Mouse (Mus musculus) adrenal gland, postnatal 10 days (tissue): ENCODE measurements around the gene Phactr3. TPM values are rescaled to one million over a fixed set of nuclear protein-coding genes. Genes with fewer than 3 reads are reported as not detected.

Experiments used
- DNase-seq: peaks from one replicate; pipeline ENCODE4 v3.0.0; 2021; ENCODE audit warnings: mixed read lengths
- total RNA-seq, 2 experiments: library from RNA; stranded (reverse); gene quantifications; 2 replicates each; pipeline ENCODE4 v1.2.3; 2021

The Phactr3 gene
- total RNA-seq, 2 experiments from 2014 or later: 3.1 to 3.3 TPM

DNA sequence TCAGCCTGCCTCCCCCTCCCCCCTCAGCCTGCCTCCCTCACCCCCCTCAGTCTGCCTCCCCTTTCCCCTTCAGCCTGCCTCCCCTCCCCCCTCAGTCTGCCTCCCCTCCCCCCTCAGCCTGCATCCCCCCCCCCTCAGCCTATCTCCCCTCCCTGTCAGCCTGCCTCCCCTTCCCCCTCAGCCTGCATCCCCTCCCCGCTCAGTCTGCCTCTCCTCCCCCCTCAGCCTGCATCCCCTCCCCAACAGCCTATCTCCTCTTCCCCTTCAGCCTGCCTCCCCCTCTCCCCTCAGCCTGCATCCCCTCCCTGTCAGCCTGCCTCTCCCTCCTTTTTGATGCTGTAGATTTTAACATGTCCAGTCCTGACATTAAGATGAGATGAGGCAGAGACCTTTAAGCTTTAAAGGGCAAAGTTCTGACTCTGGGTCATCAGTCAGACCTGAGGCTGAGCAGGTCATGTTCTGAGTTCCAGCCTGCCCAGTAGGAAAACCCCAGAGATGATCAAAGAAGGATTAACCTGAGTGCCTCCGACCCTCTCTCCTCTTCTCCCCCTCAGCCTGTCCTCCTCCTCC lies 139.3 kb downstream of the Phactr3 start:
- DNase-seq: no peak

DNA sequence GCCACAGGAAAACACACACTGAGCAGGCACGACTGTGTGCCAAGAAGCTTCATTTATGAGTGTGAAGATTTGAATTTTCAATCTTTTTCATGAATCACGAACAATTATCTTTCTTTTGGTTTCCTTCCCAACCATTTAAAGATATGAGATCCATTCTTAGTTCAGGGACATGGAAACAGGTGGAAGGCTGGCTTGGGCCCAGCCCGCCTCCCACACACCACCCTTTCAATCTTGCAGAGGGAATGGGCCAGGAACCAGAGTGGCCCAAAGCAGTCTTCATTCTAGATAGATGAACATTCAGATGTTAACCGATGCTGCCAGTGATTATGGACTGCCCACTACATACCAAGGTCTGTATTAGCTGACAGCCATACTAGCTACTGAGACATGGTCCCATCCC lies 144.3 kb downstream of the Phactr3 start:
- DNase-seq: no peak

DNA sequence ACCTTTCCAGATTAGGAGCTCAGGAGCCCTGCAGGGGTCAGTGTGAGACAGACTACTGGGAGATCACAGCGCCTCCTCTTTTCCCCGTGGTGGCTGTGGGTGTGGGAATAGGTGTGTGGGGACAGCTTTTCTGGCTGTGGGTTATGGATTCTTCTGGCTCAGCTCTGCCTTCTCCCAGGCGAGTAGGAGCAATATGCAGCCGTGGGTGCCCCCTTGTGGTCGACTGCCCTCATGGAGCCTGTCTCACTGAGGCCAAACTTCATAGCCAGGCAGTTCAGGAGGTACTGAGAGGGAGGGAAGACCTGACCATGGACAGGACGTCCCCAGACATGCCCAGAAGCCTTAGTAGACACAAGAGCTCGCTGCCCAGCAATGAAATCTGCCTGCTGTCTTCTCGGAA lies 145.6 kb downstream of the Phactr3 start:
- peak; percentile 92 for DNase-seq

DNA sequence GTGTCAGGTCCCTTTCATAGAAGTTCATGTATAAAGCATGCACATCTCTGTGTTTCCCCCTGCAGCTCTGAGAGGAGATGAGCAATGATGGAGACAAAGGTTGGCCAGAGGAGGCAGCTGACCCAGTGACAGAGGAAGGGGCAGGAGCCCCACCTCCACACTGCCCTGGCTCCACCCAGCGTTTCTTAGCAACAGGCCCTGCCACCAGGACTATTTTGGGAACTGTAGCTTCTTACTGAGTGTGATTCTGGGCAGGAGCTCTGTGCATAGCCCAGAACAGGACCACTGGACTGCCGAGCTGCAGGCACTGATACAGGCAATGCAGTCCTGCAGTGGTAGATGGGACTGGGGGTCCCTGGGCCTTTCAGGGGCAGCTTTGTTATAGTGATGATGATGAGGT lies 146.7 kb downstream of the Phactr3 start:
- peak; percentile 8 for DNase-seq

DNA sequence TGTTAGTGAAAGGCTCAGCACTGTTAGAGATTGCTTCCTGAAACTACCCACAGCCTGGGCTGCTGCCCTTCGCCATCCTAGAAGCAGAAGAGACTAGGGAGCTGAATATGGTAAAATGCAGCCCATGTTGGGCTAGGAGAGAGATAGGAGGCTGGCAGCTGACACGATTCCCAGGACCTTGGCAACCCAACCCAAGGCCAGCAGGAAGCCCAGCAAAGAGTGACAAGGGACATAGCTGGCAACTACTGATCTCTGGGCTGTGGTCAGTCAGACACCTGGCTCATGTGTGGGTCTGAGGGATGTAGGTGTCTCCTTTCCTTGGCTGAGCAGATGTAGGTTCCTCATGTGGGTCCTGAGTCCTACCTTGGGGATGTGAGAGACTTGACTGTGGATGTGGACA lies 152.0 kb downstream of the Phactr3 start:
- DNase-seq: no peak

DNA sequence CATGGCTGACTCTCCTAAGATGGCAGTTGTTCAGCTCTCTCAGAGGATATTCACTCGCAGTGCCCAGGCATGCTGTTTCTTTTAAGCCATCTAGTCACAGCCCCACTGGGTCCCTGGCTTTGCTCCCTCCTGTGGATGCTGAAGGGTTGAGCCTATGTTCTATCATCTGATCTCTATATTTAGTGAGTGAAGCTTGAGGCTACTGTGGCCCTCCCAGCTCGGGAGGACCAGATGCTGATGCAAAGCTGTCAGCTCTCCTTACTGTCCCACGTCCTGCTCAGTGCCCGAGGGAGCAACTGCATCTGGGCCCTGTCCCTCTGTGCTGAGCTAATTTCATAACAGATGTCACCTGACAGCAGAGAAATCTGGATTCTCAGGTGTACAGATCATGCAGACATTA lies 153.6 kb downstream of the Phactr3 start:
- no peak for DNase-seq

DNA sequence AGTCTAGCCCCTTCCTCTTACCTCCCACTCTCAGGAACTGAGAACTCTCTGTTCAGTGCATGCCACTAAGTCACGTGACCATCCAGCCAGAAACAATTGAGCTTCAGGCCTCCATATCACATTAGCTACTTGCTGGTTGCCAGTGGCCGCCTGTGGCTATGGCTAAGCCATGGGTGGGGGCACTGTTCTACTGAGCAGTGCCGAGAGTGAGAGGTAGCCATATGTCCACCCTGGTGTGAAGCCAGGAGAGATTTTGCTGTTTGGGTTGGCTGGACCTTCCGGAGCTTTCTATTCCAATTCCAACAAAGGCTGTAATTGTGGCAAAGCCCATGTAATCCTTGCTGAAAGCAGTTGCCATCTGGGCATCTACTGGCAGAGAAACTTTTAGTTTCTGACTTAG lies 155.4 kb downstream of the Phactr3 start:
- DNase-seq: no peak

DNA sequence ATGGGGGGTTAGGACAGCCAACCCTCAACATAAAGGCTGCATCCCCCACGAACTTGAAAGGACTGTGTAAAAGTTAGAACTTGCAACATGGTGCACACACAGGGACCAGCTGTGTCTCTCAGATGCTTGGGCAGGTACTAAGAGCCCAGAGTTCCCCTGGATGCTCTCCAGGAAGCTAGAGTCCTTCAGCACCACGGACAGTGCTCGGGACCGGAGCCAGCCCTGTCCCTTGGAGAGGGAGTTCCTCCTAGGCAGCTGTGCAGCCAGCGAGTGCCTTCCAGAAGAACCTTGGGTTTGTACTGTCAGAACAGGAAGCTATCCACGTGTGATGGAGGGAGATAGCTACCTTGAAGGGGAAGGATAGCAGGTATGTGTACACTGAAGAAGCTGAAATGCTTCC lies 158.4 kb downstream of the Phactr3 start:
- DNase-seq: peak; percentile 88

DNA sequence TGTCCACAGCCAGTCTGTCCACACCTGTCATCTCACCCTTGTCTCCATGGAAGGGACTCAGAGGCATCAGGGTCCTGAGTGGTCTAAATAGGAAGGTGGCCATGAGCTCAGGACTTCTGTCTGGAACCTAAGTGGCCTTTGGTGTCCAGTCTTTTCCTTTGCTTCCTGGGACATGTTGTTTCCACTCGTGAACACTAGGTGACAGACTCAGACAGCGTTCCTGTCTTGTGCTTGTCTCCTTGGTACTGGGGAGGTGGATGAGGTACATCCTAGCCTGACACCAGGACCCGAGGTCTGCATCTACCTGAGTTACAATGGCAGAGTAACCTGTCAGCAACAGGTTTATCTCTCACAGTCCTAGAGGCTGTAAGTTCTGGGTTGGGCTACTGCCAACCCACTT lies 162.4 kb downstream of the Phactr3 start:
- DNase-seq: no peak

DNA sequence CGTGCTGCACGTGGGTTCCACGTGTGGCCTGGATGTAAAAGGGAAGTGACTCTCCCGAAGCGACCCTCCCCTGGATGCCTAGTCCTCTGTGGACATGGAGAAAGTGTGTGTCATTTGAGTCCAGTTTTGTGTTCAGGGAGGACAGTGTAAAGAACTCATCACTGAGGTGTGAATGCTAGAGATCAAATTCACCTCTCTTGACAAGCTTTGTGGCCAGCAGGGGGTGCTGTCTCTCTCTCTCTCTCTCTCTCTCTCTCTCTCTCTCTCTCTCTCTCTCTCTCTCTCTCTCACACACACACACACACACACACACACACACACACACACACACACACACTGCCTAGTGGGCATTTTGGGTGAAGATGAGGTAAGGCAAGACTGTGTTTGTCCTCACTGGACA lies 168.5 kb downstream of the Phactr3 start:
- peak; percentile 35 for DNase-seq

DNA sequence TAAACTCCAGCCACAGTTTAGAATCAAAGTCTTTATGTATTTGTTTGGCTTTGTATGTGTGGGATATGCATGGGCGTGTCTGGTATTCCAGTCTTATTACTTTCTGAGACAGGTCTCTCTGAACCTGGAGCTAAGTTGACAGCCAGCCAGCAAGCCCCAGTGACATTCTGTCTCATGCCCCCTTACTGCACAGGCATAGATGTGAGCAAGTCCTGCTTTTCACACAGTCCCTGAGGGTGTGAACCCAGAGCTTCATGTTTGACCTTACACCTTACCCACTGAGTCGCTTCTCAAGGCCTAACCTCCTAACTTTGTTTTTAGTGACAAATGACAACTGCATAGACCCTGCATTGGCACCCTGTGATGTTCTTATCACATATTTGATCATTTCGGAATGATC lies 169.9 kb downstream of the Phactr3 start:
- DNase-seq: no peak

DNA sequence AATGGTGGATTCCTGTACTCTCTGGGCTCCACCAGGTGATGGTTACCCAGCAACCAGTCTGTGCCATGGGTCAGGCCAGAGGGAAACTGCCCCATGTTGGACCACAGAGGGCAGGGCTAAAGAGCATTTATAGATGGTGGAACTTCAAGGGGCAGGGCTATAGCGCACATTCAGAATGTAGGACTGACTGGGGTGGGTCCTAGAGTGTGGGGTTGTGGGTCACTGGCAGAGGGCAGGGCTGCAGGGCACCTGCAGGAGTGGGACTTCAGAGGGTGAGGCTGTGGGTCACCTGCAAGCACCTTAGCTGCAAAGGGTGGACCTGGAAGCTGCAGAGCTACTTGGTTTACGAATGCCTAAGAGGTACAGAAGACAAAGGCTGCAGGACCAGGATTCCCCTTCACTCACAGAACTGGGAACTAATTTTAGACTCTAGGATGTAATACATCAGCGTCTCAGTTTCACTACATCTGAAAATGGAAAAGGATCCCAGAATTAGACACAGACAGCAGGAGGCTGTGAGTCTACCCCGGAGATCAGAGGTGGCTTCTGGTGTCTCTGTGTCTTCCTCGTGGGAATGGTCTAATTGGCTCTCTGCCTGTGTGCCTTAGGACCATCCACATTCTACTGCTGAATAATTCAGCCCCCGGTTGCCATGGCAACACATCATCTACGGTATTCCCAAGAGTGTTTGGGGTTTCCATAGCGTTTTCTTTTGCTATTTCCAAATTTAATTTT lies 184.8 kb downstream of the Phactr3 start:
- DNase-seq: no peak

DNA sequence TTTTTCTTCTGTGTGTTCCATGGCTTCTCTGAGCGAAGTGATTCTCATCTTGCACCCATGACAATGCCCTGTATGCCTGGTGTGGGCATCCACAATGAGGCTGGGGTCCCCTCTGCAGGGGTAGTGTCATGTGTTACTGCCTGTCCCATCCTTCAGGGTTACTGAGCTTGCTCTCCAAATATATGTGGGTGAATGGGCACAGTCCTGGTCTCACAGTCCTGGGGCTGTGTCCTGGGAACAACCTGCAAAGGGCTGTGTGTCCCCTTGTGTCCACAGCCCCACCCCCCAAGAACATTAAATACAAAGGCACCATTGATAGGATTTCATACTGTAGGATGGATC lies 185.4 kb downstream of the Phactr3 start:
- DNase-seq: no peak

DNA sequence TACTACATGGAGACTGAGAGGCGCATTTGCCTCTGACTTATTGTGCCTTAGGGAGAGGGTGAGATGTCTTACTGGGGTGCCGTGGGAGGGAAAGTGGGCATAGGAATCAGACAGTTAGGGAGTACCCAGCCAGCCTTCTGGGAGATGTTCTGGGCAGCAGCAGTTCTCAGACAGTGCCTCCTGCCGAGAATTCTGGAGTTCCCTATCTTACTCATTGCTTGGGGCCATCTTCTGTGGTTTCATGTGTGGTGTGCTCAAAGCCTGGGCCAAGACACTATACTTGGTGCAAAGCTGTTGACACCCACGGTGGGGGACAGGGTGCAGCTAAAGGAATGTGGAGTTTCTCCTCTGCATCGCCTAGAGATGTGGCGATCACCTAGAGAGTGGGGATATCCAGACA lies 185.9 kb downstream of the Phactr3 start:
- DNase-seq: no peak

DNA sequence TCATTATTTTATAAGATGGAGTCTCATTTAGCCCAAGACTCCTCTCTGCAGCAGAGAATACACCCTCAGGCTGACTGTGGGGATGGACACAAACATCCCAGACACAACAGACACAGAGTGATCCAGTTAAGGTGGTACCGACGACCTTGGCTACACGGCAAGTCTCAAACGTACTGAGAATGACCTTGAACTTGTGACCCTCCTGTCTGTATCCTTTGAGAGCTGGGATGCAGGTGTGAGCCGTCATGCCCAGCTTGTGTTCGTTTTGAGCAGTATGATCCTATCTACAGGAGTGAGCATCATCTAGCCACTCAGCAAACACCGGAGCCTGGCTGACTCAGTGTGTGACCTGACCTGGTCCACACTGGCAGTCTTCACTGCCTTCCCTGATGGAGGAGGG lies 194.8 kb downstream of the Phactr3 start:
- no peak for DNase-seq

DNA sequence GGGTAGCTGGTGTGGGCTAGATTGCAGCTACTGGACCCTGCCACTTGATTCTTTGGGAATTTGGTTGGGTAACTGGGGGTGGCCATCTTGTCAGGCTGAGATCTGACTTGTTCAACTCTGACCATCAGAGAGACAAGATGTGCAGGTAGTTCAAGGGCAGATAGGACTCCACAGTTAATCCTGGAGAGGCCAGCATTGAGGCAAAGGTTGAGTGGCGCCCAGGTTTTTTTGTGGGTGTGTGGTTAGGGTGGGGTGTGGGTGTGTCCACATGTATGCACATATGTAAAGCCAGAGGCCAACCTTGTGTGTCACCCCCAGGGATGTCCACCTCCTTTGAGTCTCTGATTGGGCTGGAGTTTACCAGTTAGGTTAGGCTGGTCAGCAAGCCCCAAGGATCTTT lies 197.5 kb downstream of the Phactr3 start:
- no peak for DNase-seq

DNA sequence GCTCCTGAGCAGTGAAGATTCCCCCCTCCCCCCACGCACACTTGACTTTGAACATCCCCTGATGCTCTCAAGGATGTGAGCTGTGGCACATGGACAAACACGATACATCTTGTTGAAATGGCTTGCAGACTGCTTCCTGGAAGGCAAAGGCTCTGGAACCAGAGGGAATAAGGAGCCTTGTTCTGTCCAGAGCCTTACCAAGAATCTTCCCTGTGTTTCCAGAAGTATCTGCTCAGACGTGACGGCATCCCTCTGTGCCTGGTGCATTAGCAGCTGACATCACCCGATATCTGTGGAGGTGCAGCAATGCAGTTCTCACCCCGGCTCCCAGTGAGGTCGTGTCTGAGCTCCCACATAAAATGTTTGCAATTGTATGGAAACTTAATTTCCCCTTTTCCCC lies 201.0 kb downstream of the Phactr3 start:
- DNase-seq: no peak

DNA sequence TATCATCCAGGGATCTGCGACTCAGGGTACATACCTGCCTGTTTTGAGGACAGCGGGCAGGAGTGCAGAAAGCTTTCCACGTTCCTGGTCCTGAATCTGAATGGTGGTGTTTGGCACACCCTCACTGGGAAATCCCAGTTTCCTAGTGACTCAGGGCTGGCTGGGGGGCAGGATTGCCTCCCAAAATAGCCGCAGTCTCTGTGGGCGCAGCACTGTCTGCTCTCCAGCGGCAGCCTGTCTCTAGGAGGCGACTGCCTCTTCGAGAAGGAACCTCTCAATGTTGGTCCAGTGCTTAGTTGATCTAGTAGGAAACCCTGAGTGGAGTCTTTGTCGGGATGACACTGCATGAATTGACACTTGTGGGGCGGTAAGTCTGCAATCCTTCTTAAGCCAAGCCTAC lies 202.5 kb downstream of the Phactr3 start:
- no peak for DNase-seq

DNA sequence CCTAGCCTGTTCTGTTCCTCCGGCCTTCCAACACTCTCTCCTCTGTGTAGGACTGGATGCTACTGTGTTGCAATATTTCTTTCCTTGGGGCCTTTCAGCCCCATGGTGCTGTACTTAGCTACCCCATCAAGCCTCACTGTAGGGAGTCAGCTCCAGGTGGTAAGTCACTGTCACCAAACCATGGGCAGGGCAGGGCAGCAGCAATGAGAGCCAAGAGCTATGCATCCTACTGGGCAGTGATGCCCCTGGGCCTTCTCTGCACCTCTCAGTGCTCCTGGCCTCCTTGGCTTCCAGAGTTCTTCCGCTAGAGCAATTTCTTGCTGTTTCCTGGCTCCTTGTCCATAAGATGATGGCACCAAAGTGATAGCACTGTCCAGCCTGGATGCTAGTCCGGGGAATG lies 205.6 kb downstream of the Phactr3 start:
- no peak for DNase-seq

DNA sequence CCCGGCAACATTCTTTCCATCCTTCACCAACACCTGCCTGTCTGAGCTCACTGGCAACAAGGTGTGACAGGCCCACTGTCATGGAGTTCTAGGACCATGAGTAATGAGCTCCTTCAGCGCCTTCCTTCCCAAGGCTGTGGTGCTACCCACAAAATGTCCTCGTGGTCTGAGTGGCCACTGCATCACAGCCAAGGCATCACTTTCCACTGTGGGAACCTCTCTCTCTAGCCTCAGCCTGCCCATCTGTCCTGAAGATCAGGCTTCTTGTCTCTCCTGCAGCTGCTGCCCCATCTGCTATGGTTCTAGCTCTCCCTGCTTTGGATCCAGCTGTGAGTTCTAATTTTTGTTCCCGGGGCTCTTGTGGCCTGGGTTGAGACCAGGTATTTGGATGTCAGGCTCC lies 206.0 kb downstream of the Phactr3 start:
- no peak for DNase-seq

DNA sequence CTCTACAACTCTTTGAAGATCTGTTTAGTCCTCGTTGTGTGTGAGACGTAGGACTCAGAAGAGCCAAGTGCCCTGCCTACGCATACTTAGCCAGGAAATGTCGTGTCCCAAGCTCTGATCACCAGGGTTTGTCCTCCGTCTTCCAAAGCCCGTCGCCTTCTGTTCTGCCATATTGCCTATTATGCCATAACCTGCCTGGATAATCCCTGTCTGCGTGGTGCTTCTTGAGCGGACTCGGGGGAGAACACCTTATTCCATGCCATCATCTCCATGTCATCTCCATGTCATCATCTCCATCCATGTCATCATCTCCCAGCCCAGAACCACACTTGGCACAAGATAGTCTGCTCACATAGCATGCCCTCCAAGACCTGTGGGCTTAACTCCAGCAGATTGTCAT lies 207.3 kb downstream of the Phactr3 start:
- DNase-seq: no peak

DNA sequence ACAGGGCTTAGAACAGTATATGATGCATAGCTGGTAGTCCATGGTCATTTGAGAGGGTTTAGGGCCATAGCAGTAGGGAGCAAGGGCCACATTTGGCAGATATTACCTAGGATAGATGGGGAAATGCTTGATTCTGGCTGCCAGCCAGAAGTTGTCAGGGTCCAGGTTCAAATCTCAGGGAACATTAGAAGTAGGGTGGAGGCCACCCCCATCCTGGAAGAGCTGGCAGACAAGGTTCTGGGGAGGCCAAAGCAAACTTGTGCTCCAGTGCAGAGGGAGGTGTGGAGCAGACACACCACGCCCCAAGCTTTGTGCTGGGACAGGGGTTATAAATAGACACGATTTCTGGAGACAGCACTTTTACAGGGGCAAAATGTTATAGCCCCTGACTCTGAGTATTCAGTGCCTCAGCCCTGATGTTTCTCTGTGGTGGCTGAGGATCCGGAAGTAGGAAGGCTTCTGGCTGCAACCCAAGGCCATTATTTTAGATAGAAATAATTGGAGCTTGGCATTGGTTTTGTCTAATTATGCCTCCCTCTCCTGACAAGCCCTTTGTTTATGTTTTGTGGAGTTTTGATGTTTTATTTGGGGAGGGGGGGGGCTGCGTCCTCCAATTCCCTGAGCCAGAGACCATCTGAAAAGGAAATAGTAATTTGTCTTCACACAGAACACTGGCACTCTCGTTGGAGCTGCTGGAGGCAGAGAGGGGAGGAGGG lies 208.1 kb downstream of the Phactr3 start:
- DNase-seq: no peak

DNA sequence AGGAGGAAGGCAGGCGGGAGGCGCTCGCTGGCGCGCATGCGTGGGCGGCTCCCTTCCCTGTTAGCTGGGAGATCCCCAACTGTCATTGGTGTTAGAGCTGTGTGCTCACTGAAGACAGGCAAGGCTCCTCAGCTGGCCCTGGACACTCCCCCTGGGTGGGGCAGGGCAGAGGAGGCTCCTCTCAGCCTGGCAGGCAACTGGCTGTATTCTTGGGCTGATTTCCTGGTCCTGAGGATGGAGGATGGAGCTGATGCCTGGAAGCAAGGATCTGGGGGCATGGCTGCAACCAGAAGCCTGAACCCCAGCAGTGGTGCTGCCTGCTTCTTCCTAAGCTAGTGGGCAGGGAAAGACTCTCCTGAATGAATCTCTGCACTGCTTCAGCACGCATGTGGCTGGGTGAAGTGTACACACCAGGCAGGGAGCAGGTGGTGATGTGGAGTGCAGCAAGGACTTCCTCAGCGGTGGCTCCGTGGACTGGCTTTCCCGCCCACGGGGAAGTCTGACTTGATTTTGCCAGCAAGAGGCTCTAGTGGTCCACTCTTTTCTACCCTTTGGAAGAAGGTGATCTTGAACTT lies 208.8 kb downstream of the Phactr3 start:
- DNase-seq: peak; percentile 54

DNA sequence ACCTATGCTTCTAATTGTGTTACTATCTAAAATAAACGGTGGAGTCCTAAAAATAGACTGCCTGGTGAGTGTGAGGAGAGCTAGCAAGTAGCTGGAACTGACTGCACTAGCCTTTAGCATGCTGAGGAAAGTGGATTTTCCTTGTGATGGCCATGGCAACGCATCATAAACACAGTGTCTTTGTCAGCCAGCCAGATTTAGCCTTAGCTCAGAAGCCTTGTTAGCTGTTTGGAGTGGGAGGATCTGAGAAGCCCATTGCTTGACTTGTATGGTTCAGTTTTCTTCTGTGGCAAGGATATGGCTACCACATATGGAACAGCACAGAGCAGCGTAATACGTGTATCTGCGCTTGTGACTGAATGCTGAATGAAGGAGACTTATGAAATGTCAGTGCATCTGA lies 210.8 kb downstream of the Phactr3 start:
- DNase-seq: no peak
